Mouse (Mus musculus) stomach, postnatal 0 days (tissue): ENCODE results near the gene Dppa3.

ENCODE experiments used
- CTCF ChIP-seq: IDR thresholded peaks from 2 replicates; pipeline ENCODE4 v1.5.1; 2016; ENCODE audit warnings: antibody characterized with exemption, low read depth, mild to moderate bottlenecking, moderate library complexity
- EP300 ChIP-seq: optimal IDR thresholded peaks from 2 replicates; pipeline ENCODE3; 2016; ENCODE audit warnings: antibody characterized with exemption

DNA sequence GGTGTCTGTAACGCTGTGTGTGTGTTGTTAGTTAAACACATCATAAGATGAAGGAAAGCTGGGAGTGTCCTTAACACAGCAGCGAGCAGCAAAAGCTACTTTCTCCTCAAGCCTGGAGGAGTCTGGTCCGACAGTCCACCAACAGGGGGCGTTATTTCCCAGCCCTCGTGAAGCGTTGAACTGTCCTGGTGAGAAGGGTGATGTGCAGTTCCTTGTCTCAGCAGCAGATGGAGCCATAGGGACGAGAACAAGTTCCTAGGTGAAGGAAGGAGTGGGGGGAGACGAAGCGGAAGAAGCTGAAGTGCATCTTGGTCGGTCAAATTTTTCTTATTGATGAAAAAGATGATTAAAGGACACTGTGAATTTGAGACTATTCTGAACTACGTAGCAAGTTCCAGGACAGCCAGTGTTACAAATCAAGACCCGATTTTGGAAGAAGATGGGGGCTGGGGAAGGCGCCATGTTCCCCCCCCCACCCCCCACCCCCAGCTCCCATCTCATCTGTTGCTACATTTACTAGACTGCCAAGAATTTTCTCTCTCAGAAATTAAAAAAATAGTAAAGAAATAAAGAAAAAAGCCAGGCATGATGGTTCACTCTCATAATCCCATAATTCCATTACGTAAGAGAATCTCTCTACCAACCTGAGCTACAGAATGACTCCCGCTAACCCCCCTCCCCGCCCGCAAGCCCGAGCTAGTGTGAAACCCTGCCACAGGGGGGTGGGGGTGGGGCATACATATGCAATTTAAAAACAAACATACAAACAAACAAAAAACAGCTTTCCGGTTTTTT, 43.4 kb downstream of the Dppa3 start:
- TF ChIP-seq CTCF (peak; percentile 100), EP300 (no peak)
